Mouse (Mus musculus) macrophage (primary cell): ENCODE results near the gene Nup153. TPM values are rescaled to one million over a fixed set of nuclear protein-coding genes. Genes with fewer than 3 reads are reported as not detected.

Source experiments
- H3K27ac ChIP-seq: fragments of 350-480 bp; formaldehyde crosslinking; 2 replicates; pipeline ENCODE4 v1.9.0; 2021
- H3K36me3 ChIP-seq: fragments of 350-480 bp; formaldehyde crosslinking; 2 replicates; pipeline ENCODE4 v1.9.0; 2021; ENCODE audit errors: inconsistent target
- H3K4me3 ChIP-seq: fragments of 350-480 bp; formaldehyde crosslinking; 2 replicates; pipeline ENCODE4 v1.9.0; 2021; ENCODE audit errors: inconsistent target
- H3K79me2 ChIP-seq: fragments of 350-480 bp; formaldehyde crosslinking; 2 replicates; pipeline ENCODE4 v1.9.0; 2021; ENCODE audit errors: inconsistent target
- WGBS: methylation state at CpG from one replicate; pipeline ENCODE4 v1.1.7; 2026; ENCODE audit warnings: inconsistent platforms; ENCODE audit not compliant: missing documents; 5-methylcytosine and 5-hydroxymethylcytosine counted together
- polyA plus RNA-seq: library from polyadenylated mRNA; stranded (reverse); fragments of 250-400 nt; gene quantifications from 3 replicates; pipeline ENCODE4 v1.2.4, GENCODE M21; 2018; ENCODE audit warnings: inconsistent platforms
- total RNA-seq, 78 experiments: library from RNA; depleted of rRNA; stranded (reverse); fragments of 250-400 nt; gene quantifications; 1 replicate in 9 of 78; 2 replicates in 24 of 78; 3 replicates in 43 of 78; 4 replicates in 2 of 78; pipeline ENCODE4 v1.2.4; 2018; ENCODE audit warnings: inconsistent platforms in 56 of 78

Nup153 gene
- 100 to 1,000 TPM in 24 of 26 experiments, 10 to 100 TPM in 2; 60.3 to 171 (median 147) TPM for total RNA-seq (2018; cell fraction: chromatin; rRNA removed)
- 10 to 100 TPM; 28.5 to 43.6 (median 34.9) TPM for total RNA-seq (2018; cell fraction: cytosol; rRNA removed)
- total RNA-seq (2018; cell fraction: nucleus; rRNA removed): 100 to 1,000 TPM in 7 of 26 experiments, 10 to 100 TPM in 19; 53.5 to 148 (median 84.1) TPM
- polyA plus RNA-seq: 21.1 to 39.4 TPM (median 30.8 TPM) in 3 replicates

- Histone ChIP-seq H3K4me3 (peak within 1 kb of the TSS; percentile 75), H3K27ac (peak within 1 kb of the TSS; percentile 60), H3K36me3 (no peaks in the 10 kb centered on the region), H3K79me2 (peaks cover 41% of the 10 kb centered on the region)
- WGBS: under 1% methylated on average over 47 of the region's 51 CpGs
Observed at GRCm38 (mm10) chr13:46727837-46728268, at the start of gene Nup153. TSS of gene Nup153 (minus strand) at chr13:46727940.

GRCm38 (mm10) chr13:46777461-46777860 is 49.7 kb upstream of the Nup153 start:
- Histone ChIP-seq H3K36me3 (peaks cover 9% of the 10 kb centered on the region; the same call in 1 of the 2 replicates), H3K4me3 (no peak overlapping the region), H3K27ac (no peak overlapping the region), H3K79me2 (no peaks in the 10 kb centered on the region)
- WGBS: 91% methylated on average over 3 of the region's 3 CpGs

GRCm38 (mm10) chr13:46776636-46777305 is 49.0 kb upstream of the Nup153 start:
- H3K36me3 ChIP-seq: peaks cover 16% of the 10 kb centered on the region; the same call in 1 of the 2 replicates
- H3K79me2 ChIP-seq: no peaks in the 10 kb centered on the region
- no peak overlapping the region for H3K4me3 ChIP-seq
- 92% methylated on average over 12 of the region's 14 CpGs for WGBS
- no peak overlapping the region for H3K27ac ChIP-seq

GRCm38 (mm10) chr13:46774998-46775397 is 47.3 kb upstream of the Nup153 start:
- Histone ChIP-seq H3K79me2 (no peaks in the 10 kb centered on the region), H3K36me3 (peaks cover 25% of the 10 kb centered on the region; the same call in 1 of the 2 replicates), H3K4me3 (no peak overlapping the region), H3K27ac (no peak overlapping the region)
- 53% methylated on average over 5 of the region's 5 CpGs for WGBS

GRCm38 (mm10) chr13:46772581-46772980 is 44.8 kb upstream of the Nup153 start:
- no peak overlapping the region for H3K27ac ChIP-seq
- 96% methylated on average over 13 of the region's 13 CpGs for WGBS

GRCm38 (mm10) chr13:46765361-46765760 is 37.6 kb upstream of the Nup153 start:
- H3K79me2 ChIP-seq: no peaks in the 10 kb centered on the region
- H3K36me3 ChIP-seq: peaks cover 14% of the 10 kb centered on the region
- no peak overlapping the region for H3K4me3 ChIP-seq
- 82% methylated on average over 2 of the region's 2 CpGs for WGBS
- no peak overlapping the region for H3K27ac ChIP-seq

More at GRCm38 (mm10) chr13:46772581-46772980, 44.8 kb upstream of the Nup153 start:
- Histone ChIP-seq H3K4me3 (no peak overlapping the region), H3K79me2 (no peaks in the 10 kb centered on the region), H3K36me3 (peaks cover 25% of the 10 kb centered on the region; the same call in 1 of the 2 replicates)

- Histone ChIP-seq H3K27ac (no peak overlapping the region), H3K79me2 (no peaks in the 10 kb centered on the region), H3K36me3 (peaks cover 14% of the 10 kb centered on the region), H3K4me3 (no peak overlapping the region)
- 91% methylated on average over 9 of the region's 9 CpGs for WGBS
Observed at GRCm38 (mm10) chr13:46763210-46763609, 35.5 kb upstream of the Nup153 start.

GRCm38 (mm10) chr13:46760921-46761320 is 33.2 kb upstream of the Nup153 start:
- 93% methylated on average over 6 of the region's 6 CpGs for WGBS
- H3K79me2 ChIP-seq: no peaks in the 10 kb centered on the region
- no peak overlapping the region for H3K27ac ChIP-seq
- peaks cover 14% of the 10 kb centered on the region for H3K36me3 ChIP-seq
- no peak overlapping the region for H3K4me3 ChIP-seq

- Histone ChIP-seq H3K27ac (no peak overlapping the region), H3K79me2 (no peaks in the 10 kb centered on the region), H3K4me3 (no peak overlapping the region), H3K36me3 (peaks cover 14% of the 10 kb centered on the region)
- 94% methylated on average over 8 of the region's 8 CpGs for WGBS
Observed at GRCm38 (mm10) chr13:46759281-46759809, 31.6 kb upstream of the Nup153 start.

GRCm38 (mm10) chr13:46758627-46759026 is 30.9 kb upstream of the Nup153 start:
- Histone ChIP-seq H3K79me2 (no peaks in the 10 kb centered on the region), H3K36me3 (peaks cover 14% of the 10 kb centered on the region), H3K4me3 (no peak overlapping the region), H3K27ac (no peak overlapping the region)
- WGBS: 94% methylated on average over 13 of the region's 13 CpGs

GRCm38 (mm10) chr13:46757946-46758345 is 30.2 kb upstream of the Nup153 start:
- no peaks in the 10 kb centered on the region for H3K79me2 ChIP-seq
- H3K4me3 ChIP-seq: no peak overlapping the region
- 90% methylated on average over 7 of the region's 7 CpGs for WGBS
- H3K36me3 ChIP-seq: peaks cover 14% of the 10 kb centered on the region
- no peak overlapping the region for H3K27ac ChIP-seq

- 98% methylated on average over 5 of the region's 5 CpGs for WGBS
- Histone ChIP-seq H3K36me3 (peaks cover 18% of the 10 kb centered on the region), H3K79me2 (no peaks in the 10 kb centered on the region), H3K4me3 (no peak overlapping the region), H3K27ac (no peak overlapping the region)
Observed at GRCm38 (mm10) chr13:46753294-46753693, 25.6 kb upstream of the Nup153 start.

- no peak overlapping the region for H3K4me3 ChIP-seq
- H3K36me3 ChIP-seq: peaks cover 18% of the 10 kb centered on the region
- H3K27ac ChIP-seq: no peak overlapping the region
- H3K79me2 ChIP-seq: no peaks in the 10 kb centered on the region
- WGBS: 95% methylated on average over 13 of the region's 13 CpGs
Observed at GRCm38 (mm10) chr13:46752566-46753229, 25.0 kb upstream of the Nup153 start.

GRCm38 (mm10) chr13:46748138-46748873 is 20.6 kb upstream of the Nup153 start:
- Histone ChIP-seq H3K4me3 (no peak overlapping the region), H3K27ac (no peak overlapping the region), H3K36me3 (peaks cover 18% of the 10 kb centered on the region), H3K79me2 (no peaks in the 10 kb centered on the region)
- 85% methylated on average over 5 of the region's 5 CpGs for WGBS
